Mouse (Mus musculus) CH12.LX (cell line): ENCODE measurements at regions not wholly inside any gene's neighbourhood (a gene's known extent, or its start where the extent isn't known, plus 50 kb on each side); places are given as distances from the start of the nearest gene placed in this dataset.

ENCODE experiments used
- DNase-seq: peaks from one replicate; pipeline ENCODE4 v3.0.0-alpha.2; 2013; ENCODE audit errors: extremely low read depth
- H3K27ac ChIP-seq: 2 replicates; pipeline ENCODE4 v1.5.1; 2012; ENCODE audit warnings: low read depth, mild to moderate bottlenecking, control low read depth, moderate library complexity; ENCODE audit not compliant: insufficient read depth
- H3K27me3 ChIP-seq: replicated peaks from 2 replicates; pipeline ENCODE3; 2012; ENCODE audit warnings: inconsistent platforms
- H3K36me3 ChIP-seq, 2 experiments: replicated peaks in 1 of 2; 2 replicates each; pipeline versions ENCODE3 to v1.6.1; 2012; ENCODE audit warnings: inconsistent platforms in 1 of 2, low read length in 1 of 2, mild to moderate bottlenecking in 1 of 2, mixed read lengths in 1 of 2, moderate library complexity in 1 of 2; ENCODE audit not compliant: control insufficient read depth in 1 of 2, insufficient read depth in 1 of 2
- H3K4me1 ChIP-seq, 2 experiments: 2 replicates each; pipeline ENCODE4 v1.6.1; 2012; ENCODE audit warnings: inconsistent platforms in 1 of 2, moderate library complexity in 1 of 2; ENCODE audit not compliant: insufficient read depth in 2 of 2, control insufficient read depth in 1 of 2
- H3K4me2 ChIP-seq: 2 replicates; pipeline ENCODE4 v1.6.1; 2012; ENCODE audit warnings: low read depth, mild to moderate bottlenecking, control low read depth; ENCODE audit not compliant: poor library complexity, insufficient read depth, severe bottlenecking
- H3K4me3 ChIP-seq, 3 experiments: fragments of 150-350 bp in 1 of 3; sonication (generic) in 1 of 3; replicated peaks in 1 of 3; 2 replicates each; pipeline versions ENCODE3 to v1.5.1; 2011 to 2012; ENCODE audit warnings: low read depth in 2 of 3, low read length in 2 of 3, mild to moderate bottlenecking in 2 of 3, moderate library complexity in 2 of 3, control low read depth in 1 of 3, improper control_type of control experiment in 1 of 3, inconsistent platforms in 1 of 3, mixed read lengths in 1 of 3; ENCODE audit not compliant: poor library complexity in 1 of 3
- H3K79me2 ChIP-seq: replicated peaks from 2 replicates; pipeline ENCODE4 v1.6.1; 2012; ENCODE audit warnings: mild to moderate bottlenecking, moderate library complexity; ENCODE audit not compliant: control insufficient read depth, poor library complexity, insufficient read depth, severe bottlenecking; ENCODE audit errors: extremely low read depth
- H3K9ac ChIP-seq: 2 replicates; pipeline ENCODE4 v1.6.1; 2012; ENCODE audit warnings: low read depth, mild to moderate bottlenecking, control low read depth, moderate library complexity; ENCODE audit not compliant: insufficient read depth
- H3K9me3 ChIP-seq: replicated peaks from 2 replicates; pipeline ENCODE3; 2012; ENCODE audit warnings: low read length, inconsistent platforms, mixed read lengths
- CHD1 ChIP-seq: IDR thresholded peaks from 2 replicates; pipeline ENCODE4 v1.6.1; 2012; ENCODE audit warnings: low read depth, low read length, improper control_type of control experiment, inconsistent platforms
- CTCF ChIP-seq, 2 experiments: IDR thresholded peaks in 1 of 2; conservative IDR thresholded peaks in 1 of 2; 2 replicates each; pipeline ENCODE4 v1.5.1; 2011 to 2012; ENCODE audit warnings: low read depth in 2 of 2, low read length in 2 of 2, improper control_type of control experiment in 1 of 2, inconsistent platforms in 1 of 2, mild to moderate bottlenecking in 1 of 2, moderate library complexity in 1 of 2
- EP300 ChIP-seq: IDR thresholded peaks from 2 replicates; pipeline ENCODE4 v1.6.1; 2011; ENCODE audit warnings: low read length, improper control_type of control experiment
- ETS1 ChIP-seq: conservative IDR thresholded peaks from 2 replicates; pipeline ENCODE4 v1.6.1; 2012; ENCODE audit warnings: low read depth, mild to moderate bottlenecking, inconsistent platforms, low read length, improper control_type of control experiment, moderate library complexity
- IRF4 ChIP-seq: IDR thresholded peaks from 2 replicates; pipeline ENCODE4 v1.6.1; 2014; ENCODE audit warnings: low read depth, mild to moderate bottlenecking, inconsistent platforms, low read length, improper control_type of control experiment
- MXI1 ChIP-seq: IDR thresholded peaks from 2 replicates; pipeline ENCODE4 v1.6.1; 2011; ENCODE audit warnings: mild to moderate bottlenecking, low read depth, low read length, improper control_type of control experiment
- POLR2AphosphoS2 ChIP-seq: IDR thresholded peaks from 2 replicates; pipeline ENCODE4 v1.6.1; 2011; ENCODE audit warnings: low read depth, low read length, improper control_type of control experiment
- RAD21 ChIP-seq: IDR thresholded peaks from 2 replicates; pipeline ENCODE4 v1.6.1; 2011; ENCODE audit warnings: low read depth, mild to moderate bottlenecking, low read length, improper control_type of control experiment, moderate library complexity
- TCF12 ChIP-seq: IDR thresholded peaks from 2 replicates; pipeline ENCODE4 v1.6.1; 2014; ENCODE audit warnings: low read depth, mild to moderate bottlenecking, inconsistent platforms, low read length, improper control_type of control experiment
- USF2 ChIP-seq: conservative IDR thresholded peaks from 2 replicates; pipeline ENCODE4 v1.6.1; 2011; ENCODE audit warnings: low read depth, low read length, improper control_type of control experiment
- ZC3H11A ChIP-seq: IDR thresholded peaks from 2 replicates; pipeline ENCODE4 v1.6.1; 2012; ENCODE audit warnings: low read depth, mild to moderate bottlenecking, inconsistent platforms, low read length, improper control_type of control experiment
- dilution Hi-C: fragments of 300-500 bp; cut with MboI; formaldehyde crosslinking; loops from 2 replicates; pipeline ENCODE4 v1.14.3; 2020; ENCODE audit warnings: low sequenced_read_pairs; ENCODE audit not compliant: extremely low pct_unique_long_range_greater_than_20kb, extremely low pct_ligation_motif_present
- in situ Hi-C: fragments of 300-500 bp; cut with MboI; formaldehyde crosslinking; loops from 3 replicates; pipeline ENCODE4 v1.14.3; 2019; ENCODE audit warnings: low sequenced_read_pairs, low pct_ligation_motif_present, low pct_unique_long_range_greater_than_20kb, mixed read lengths

DNA sequence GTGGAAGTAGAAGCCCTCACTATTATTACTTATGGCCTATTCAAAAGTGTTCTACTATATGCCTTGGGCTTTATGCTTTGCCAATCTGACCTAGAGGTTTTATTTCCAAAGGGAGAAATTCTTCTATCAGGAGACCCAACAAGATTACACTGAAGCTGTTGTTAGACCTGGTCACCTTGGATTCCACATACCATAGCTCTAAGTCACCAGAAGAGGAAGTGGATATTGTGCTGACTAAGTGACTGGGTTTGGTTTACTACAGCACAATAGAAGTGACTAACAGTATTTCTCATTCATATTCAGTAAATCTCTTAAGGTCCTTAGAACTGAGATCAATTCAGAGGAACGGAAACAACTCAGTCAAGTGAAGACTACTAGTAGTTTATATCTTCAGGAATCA is 229.0 kb upstream of the Btbd3 start:
- H3K36me3 ChIP-seq, result no peaks in the 10 kb centered on the region
- H3K4me1 ChIP-seq, result no peaks in the 10 kb centered on the region
- in situ Hi-C loops, result no loop called here
- no peak overlapping the region for H3K4me3 ChIP-seq
- no peak overlapping the region for H3K4me2 ChIP-seq
- no peaks in the 10 kb centered on the region for H3K27me3 ChIP-seq
- no peak overlapping the region for H3K9ac ChIP-seq
- no peak for DNase-seq
- peaks cover 27% of the 10 kb centered on the region for H3K9me3 ChIP-seq
- TF ChIP-seq RAD21 (no peak), TCF12 (no peak), EP300 (no peak), POLR2AphosphoS2 (no peak), ETS1 (no peak)
- dilution Hi-C loops, result no loop called here
- H3K79me2 ChIP-seq, result no peaks in the 10 kb centered on the region
- H3K27ac ChIP-seq, result no peak overlapping the region

DNA sequence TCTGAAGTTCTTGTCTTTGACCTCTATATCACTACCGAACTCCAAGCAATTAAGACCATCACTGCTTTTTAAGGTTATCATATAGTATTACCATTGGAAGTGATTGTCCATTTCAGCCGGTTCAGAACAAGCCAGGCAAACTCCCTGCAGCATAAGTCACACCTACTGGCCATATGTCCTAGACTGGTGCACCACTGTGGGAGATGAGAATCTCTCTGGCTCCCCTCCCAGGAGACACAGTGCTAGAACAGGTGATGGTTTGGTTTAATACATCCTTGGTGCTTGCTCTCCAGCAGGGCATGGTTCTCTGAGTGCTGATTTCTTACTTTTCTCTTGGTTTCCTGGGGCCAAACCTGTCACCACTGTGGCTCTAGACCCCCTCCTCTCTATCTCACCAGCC is 232.8 kb upstream of the Btbd3 start:
- dilution Hi-C loops (no loop called here), in situ Hi-C loops (no loop called here)
- Histone ChIP-seq H3K36me3 (no peaks in the 10 kb centered on the region), H3K9ac (no peak overlapping the region), H3K27ac (no peak overlapping the region), H3K9me3 (peaks cover 18% of the 10 kb centered on the region), H3K27me3 (no peaks in the 10 kb centered on the region), H3K4me2 (no peak overlapping the region)
- TF ChIP-seq USF2, result no peak
- TF ChIP-seq CHD1, result no peak
- TF ChIP-seq, all 38 proteins: peak for 0
- no peaks in the 10 kb centered on the region for H3K79me2 ChIP-seq
- DNase-seq, result no peak
- H3K4me3 ChIP-seq, result no peak overlapping the region
- H3K4me1 ChIP-seq, result no peaks in the 10 kb centered on the region

DNA sequence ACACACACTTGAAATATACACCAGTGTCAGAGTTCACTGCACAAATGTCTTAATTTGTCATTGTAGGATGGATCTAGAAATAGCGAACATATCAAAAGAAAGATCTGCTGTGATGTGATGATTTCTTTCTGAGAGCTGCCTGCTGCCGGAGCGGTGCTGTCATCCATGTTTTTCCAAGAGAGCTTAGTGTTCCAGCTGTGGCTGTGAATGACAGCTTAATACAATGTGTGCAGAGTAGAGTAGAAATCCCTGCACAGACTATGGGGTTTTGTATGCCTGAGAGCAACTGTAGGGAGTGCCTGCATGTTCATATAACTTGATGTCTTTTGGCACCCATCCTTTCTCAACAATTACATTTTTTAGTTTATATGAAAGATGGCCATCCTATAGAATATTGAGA is 274.6 kb upstream of the Btbd3 start:
- TF ChIP-seq IRF4, result no peak
- Histone ChIP-seq H3K9me3 (peaks cover 27% of the 10 kb centered on the region), H3K4me2 (no peak overlapping the region), H3K27ac (no peak overlapping the region), H3K27me3 (no peaks in the 10 kb centered on the region), H3K79me2 (no peaks in the 10 kb centered on the region), H3K9ac (no peak overlapping the region), H3K36me3 (no peaks in the 10 kb centered on the region), H3K4me1 (no peaks in the 10 kb centered on the region), H3K4me3 (no peak overlapping the region)
- in situ Hi-C loops, result no loop called here
- dilution Hi-C loops, result no loop called here
- DNase-seq, result no peak

DNA sequence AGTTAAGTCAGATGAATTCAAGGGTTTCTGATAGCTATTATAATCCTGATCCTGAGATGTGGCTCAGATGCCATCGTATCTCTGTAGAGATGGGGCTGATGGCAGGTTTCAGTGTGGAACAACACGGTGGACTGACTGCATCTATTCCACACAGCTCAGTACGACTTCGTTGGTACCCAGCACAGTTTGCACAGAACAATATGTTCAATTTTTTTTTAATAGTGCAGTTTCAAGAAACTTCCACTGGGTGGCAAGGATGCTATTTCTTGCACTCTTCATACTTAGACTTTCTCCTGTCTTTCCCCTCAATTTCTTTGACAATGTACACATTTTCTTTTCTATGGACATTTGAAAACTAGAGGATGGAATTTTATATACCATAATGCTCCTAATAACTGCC is 278.6 kb upstream of the Btbd3 start:
- H3K27me3 ChIP-seq, result no peaks in the 10 kb centered on the region
- no peak for DNase-seq
- no peaks in the 10 kb centered on the region for H3K79me2 ChIP-seq
- no peaks in the 10 kb centered on the region for H3K4me1 ChIP-seq
- no peaks in the 10 kb centered on the region for H3K36me3 ChIP-seq
- H3K9me3 ChIP-seq, result peaks cover 38% of the 10 kb centered on the region
- no peak overlapping the region for H3K9ac ChIP-seq
- no peak overlapping the region for H3K4me2 ChIP-seq
- TF ChIP-seq CTCF (conservative IDR thresholded peaks at IDR 0.05 in 1 of 2, IDR thresholded peaks at IDR 0.05 in 1 of 2; ENCODE audit: low read depth in 2 of 2, low read length in 2 of 2) (no peak), ZC3H11A (no peak), MXI1 (no peak)
- dilution Hi-C loops, result no loop called here
- no peak overlapping the region for H3K27ac ChIP-seq
- in situ Hi-C loops, result no loop called here
- H3K4me3 ChIP-seq, result no peak overlapping the region
